Mouse (Mus musculus): ENCODE data around the gene Cog5.
"Not testable (repeated sequence)": the region's sequence is repeated elsewhere in the genome, so short reads cannot be mapped to it uniquely, and the experiment has no call there.

Gene Cog5

GRCm38 (mm10) chr12:31654197-31654964 is at the start of gene Cog5, which contains the start of gene Dus4l:
Cog5 (plus strand) TSS chr12:31654869.
Dus4l (minus strand) TSS chr12:31654826.
- peak; percentile 87 for DNase-seq (ENCODE audit: low read depth, low spot score)

GRCm38 (mm10) chr12:31604894-31605293 is 49.8 kb upstream of the Cog5 start:
- no peak for DNase-seq (ENCODE audit: low read depth, low spot score)

GRCm38 (mm10) chr12:31608138-31608537 is 46.5 kb upstream of the Cog5 start:
- DNase-seq (ENCODE audit: low read depth, low spot score), result no peak

GRCm38 (mm10) chr12:31613353-31613752 is 41.3 kb upstream of the Cog5 start:
- no peak for DNase-seq (ENCODE audit: low read depth, low spot score)

- DNase-seq (ENCODE audit: low read depth, low spot score), result no peak
Observed at GRCm38 (mm10) chr12:31620106-31620505, 34.6 kb upstream of the Cog5 start.

GRCm38 (mm10) chr12:31625016-31625415 is 29.7 kb upstream of the Cog5 start:
- no peak for DNase-seq (ENCODE audit: low read depth, low spot score)

GRCm38 (mm10) chr12:31628396-31628795 is 26.3 kb upstream of the Cog5 start:
- not testable (repeated sequence) for DNase-seq (ENCODE audit: low read depth, low spot score)

GRCm38 (mm10) chr12:31633970-31634342 is 20.7 kb upstream of the Cog5 start:
- DNase-seq (ENCODE audit: low read depth, low spot score), result no peak

GRCm38 (mm10) chr12:31634343-31635239 is 20.1 kb upstream of the Cog5 start, which contains the start of gene Bcap29:
Bcap29 (minus strand) TSS chr12:31634658.
- DNase-seq (ENCODE audit: low read depth, low spot score), result peak; percentile 49

GRCm38 (mm10) chr12:31635240-31635607 is 19.4 kb upstream of the Cog5 start:
- no peak for DNase-seq (ENCODE audit: low read depth, low spot score)

GRCm38 (mm10) chr12:31653611-31654010 is 1.1 kb upstream of the Cog5 start:
- DNase-seq (ENCODE audit: low read depth, low spot score), result no peak

GRCm38 (mm10) chr12:31654965-31655477 is 352 bp downstream of the Cog5 start:
- DNase-seq (ENCODE audit: low read depth, low spot score), result no peak

GRCm38 (mm10) chr12:31656841-31657240 is 2.2 kb downstream of the Cog5 start:
- DNase-seq (ENCODE audit: low read depth, low spot score), result no peak

- DNase-seq (ENCODE audit: low read depth, low spot score), result no peak
Observed at GRCm38 (mm10) chr12:31665999-31666398, 11.3 kb downstream of the Cog5 start.

- DNase-seq (ENCODE audit: low read depth, low spot score), result no peak
Observed at GRCm38 (mm10) chr12:31667187-31667586, 12.5 kb downstream of the Cog5 start.

- DNase-seq (ENCODE audit: low read depth, low spot score), result no peak
Observed at GRCm38 (mm10) chr12:31686679-31687078, 32.0 kb downstream of the Cog5 start.

- no peak for DNase-seq (ENCODE audit: low read depth, low spot score)
Observed at GRCm38 (mm10) chr12:31693278-31693677, 38.6 kb downstream of the Cog5 start.

GRCm38 (mm10) chr12:31700623-31701347 is 46.1 kb downstream of the Cog5 start:
- DNase-seq (ENCODE audit: low read depth, low spot score), result no peak

GRCm38 (mm10) chr12:31701411-31701810 is 46.7 kb downstream of the Cog5 start:
- DNase-seq (ENCODE audit: low read depth, low spot score), result no peak

GRCm38 (mm10) chr12:31703904-31704303 is 49.2 kb downstream of the Cog5 start:
- no peak for DNase-seq (ENCODE audit: low read depth, low spot score)

- no peak for DNase-seq (ENCODE audit: low read depth, low spot score)
Observed at GRCm38 (mm10) chr12:31706168-31706567, 51.5 kb downstream of the Cog5 start.

- no peak for DNase-seq (ENCODE audit: low read depth, low spot score)
Observed at GRCm38 (mm10) chr12:31707531-31707930, 52.9 kb downstream of the Cog5 start.

All from skeletal muscle tissue, adult 2 months (tissue).